Mouse (Mus musculus) hematopoietic stem cell, adult 5-6 weeks (primary cell): Measurements from ENCODE around the gene Kcnmb3. TPM values are rescaled to one million over a fixed set of nuclear protein-coding genes. Genes with fewer than 3 reads are reported as not detected.

Experiments
- ATAC-seq, 2 experiments: fragments of 125-278 bp in 1 of 2; replicated peaks in 1 of 2; 2 replicates each; pipeline ENCODE4 v1.8.0; 2016 to 2017; ENCODE audit warnings: inconsistent platforms in 2 of 2, mild to moderate bottlenecking in 2 of 2, moderate number of reproducible peaks in 2 of 2, low read depth in 1 of 2, moderate TSS enrichment in 1 of 2; ENCODE audit not compliant: low FRiP score in 2 of 2, poor library complexity in 2 of 2, severe bottlenecking in 2 of 2, insufficient read depth in 1 of 2, low TSS enrichment in 1 of 2
- total RNA-seq: library from RNA; stranded (forward); fragments of 172-1452, 232-1000 nt; gene quantifications from 2 replicates; pipeline ENCODE4 v1.2.3, GENCODE M21; 2017

Gene Kcnmb3
- total RNA-seq, 1 experiment from 2014 or later = not detected

DNA sequence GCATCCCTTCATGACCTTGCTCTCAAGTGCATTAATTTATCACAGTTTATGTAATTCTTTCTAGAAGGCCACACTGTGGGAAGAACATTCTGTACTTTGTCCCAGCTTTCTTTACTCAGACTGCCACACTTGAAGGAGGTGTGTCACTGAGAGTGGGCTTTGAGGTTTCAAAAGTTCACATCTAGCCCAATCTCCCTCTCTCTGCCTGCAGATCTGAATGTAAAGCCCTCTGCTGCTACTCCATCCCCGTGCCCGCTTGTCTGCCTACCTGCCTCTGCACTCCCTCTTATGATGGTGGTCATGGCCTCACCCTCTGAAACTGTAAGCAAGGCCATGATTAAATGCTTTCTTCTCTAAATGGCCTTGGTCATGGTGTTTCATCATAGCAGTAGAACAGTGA, 8.3 kb upstream of the Kcnmb3 start:
- ATAC-seq = no peak

DNA sequence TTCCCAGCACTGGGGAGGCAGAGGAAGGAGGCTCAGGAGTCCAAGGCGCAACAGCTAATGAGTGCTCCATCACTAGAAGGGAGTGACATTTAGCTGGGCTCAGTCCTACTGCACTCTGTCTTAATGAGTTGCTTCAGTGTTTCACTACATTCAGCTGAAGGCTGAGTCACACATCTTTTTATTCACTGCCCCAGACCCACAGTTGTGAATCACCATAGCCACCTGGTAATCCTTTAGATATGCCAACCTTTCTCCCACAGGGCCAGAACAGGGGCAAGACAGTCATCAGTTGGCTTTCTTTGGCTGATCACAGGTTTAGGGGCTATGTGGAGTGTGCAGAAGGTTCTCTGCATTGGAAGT, 4.7 kb upstream of the Kcnmb3 start:
- ATAC-seq = no peak

DNA sequence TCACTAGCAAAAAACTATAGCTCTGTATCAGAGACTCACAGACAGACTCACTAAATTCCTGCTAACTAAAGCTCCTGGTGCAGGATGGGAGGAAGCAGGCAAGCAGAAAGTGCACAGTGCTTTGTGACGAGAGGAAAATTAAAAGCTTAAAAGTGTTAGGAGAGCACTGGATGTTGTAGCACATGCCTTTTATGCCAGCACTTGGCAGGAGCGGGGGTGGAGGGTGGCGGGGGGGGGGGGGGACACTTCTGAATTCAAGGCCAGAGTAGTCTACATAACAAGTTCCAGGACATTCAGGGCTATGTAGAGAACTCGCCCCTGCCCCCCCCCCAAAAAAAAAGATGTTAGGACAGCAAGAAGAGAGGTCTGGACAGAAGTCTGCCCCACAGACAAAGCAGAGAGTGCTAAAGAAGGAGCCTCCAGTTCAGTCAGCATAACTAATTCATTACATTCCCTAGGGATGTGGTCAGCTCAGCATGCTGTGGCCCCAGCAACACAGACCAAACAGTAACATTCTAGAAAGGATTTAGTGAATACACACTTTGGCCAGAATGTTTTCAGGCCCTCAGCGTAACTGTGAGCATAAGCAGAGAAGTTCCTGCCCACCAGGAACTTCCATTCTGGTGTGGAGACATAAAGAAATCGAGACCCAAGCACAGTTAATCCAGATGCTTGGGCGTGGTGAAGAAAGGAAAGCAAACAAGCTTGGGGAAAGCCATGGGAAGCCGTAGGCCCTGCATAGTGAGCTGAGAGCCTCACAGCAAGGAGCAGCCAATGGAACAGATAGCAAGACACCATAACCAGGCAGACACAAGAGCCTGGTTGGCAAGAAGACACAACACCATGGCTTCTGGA, 4.1 kb upstream of the Kcnmb3 start:
- no peak for ATAC-seq

DNA sequence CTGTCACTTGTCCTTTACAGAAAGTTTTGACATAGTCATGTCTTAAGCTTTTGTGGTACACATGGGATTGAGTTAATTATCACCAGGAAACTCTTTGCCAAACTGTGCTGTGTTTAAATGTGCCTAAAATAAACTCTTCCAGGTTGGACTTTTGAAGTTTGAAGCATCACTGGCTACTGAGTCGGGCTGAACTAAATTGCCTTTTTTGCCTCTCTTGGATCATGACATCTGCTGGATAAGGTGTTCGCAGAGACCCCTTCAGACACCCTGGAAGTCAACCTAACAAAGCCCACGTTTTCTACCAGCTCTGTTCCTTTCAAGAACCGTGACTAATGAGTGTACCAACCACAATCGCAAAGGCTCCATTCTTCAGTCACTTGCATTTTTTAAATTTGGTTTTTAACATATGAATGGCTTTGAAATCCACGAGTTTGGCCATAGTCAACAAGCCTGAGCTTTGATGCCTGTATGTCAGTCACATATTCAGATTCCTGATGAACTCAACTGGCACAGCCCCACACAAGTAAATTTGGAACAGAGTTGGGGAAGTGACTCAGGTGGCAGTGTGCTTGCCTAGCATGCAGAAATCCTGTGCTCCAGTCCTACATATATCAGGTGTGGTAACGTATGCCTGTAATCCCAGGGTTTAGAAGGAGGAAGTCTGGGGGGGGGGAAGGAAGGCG, 3.2 kb upstream of the Kcnmb3 start:
- no peak for ATAC-seq

DNA sequence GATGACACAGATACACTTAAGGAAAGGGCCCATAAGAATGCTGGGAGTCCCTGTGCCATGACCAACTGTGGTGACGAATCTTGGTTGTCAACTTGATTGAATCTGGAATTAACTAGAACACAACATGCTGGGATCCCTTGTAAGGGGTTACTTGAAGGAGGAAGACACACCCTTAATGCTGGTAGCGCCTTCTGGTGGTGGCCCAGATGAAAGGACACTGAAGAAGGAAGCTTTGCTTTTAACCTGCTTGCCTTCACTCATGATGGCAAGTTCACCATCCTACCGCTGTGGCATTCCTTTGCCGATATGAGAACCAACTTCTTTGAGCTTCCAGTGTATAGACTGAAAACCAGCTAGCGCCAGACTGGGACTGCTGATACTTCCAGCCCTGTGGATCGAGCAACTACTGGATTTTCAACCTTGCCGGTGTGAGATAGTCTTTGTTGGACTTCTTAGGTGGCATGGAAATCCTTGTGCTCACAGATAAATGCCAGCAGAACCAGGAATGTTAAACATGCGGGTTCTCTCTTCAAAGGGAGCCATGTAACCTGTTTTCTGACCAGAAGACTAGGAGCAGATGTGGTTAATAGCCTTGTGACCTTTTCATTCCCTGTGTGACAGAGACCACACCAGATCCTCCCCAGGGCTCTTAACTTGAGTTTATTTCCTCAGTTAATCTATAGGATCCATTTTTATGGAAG, 2.5 kb upstream of the Kcnmb3 start:
- no peak; a peak in 1 of 4 replicates for ATAC-seq

DNA sequence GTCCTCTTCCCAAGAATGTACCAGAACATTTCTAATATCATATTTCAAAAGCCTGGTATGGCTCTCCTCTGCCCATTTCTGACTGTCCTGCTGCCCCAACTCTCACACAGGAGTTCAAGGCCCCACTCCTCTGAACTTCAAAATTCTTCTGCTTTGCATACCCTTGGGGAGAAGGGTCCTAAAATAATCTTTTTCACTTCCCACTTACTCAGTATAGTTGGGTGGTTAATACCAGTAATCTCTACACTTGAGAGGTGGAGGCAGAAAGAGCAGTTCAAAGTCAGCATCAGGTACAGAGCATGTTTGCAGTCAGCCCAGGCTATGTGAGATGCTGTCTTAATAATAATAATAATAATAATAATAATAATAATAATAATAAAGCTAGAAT, 1.1 kb downstream of the Kcnmb3 start:
- no peak for ATAC-seq

DNA sequence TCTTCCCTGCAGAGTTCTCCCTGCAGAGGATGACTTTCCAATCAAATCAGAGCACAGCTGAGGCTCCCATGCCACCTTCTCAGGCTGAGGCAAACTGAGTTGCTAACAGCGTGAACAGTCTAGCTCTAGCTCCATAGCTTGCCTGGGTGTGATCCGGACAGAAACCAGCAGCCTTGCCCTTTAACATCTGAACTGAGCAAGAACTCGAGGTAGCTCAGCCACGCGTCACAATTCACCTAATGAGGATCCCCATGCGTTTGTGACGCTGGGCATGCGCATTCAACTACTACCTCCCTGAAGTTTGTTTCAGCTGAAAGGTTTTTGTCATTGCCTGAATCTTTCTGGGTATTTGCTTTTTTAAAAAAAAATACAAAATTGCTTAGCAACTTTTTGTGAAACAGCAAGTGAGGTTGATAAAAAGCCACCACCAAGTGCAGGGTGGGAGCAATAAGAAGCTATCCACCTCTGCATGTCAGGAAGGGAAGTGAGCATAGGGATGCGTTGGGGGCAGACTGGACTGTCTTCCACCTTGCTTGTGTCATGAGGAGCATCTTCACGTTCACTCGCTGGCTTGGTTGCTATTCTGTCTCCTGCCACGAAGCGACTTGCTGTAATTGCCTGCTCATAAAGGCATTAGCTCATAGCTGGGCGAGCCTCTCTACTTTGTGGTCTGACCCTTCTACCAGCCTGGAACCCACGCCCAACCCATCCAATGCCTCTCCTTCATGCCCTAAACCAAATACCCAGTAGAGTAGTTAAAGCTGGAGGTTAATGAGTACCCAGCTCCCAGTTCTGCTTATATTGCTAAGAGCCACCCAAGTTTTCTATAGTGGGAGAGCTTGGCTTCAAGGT, 1.7 kb downstream of the Kcnmb3 start:
- no peak for ATAC-seq

DNA sequence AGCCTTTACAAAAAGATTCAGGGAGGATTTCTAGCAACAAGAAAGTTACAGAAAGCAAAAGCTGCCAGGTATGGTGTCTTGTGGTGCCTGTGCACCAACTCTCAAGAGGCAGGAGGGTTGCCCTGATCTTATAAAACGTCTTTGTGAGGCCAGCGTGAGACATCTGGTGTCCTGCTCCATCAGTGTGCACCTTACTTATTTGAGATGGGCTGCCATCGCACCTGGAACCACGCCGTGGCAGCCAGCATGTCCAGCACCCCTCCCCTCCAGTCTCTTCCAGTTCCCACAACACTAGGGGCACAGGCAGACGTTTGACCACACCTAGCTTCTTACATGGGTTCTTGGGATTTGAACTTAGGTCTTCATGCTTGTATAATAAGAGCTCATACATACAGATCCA, 3.9 kb downstream of the Kcnmb3 start:
- ATAC-seq = no peak

DNA sequence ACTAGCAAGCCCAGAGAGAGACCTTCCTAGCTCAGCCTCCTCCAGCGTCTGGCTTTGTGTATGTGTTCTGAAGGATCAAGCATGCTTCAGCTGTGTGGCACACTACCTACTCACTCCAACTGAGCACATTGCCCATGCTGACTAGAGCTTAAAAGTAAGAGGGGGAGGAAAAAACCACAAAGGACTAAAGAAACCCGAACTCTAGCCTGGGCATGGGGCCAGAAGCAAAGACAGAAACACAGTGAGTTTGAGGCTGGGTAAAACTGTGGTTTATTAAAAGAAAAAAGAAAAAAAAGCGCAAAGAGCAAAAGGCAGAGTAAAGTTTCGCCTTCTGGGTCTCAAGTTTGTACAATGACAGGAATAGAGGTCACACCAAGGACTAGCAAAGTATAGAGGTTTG, 5.5 kb downstream of the Kcnmb3 start:
- no peak for ATAC-seq

DNA sequence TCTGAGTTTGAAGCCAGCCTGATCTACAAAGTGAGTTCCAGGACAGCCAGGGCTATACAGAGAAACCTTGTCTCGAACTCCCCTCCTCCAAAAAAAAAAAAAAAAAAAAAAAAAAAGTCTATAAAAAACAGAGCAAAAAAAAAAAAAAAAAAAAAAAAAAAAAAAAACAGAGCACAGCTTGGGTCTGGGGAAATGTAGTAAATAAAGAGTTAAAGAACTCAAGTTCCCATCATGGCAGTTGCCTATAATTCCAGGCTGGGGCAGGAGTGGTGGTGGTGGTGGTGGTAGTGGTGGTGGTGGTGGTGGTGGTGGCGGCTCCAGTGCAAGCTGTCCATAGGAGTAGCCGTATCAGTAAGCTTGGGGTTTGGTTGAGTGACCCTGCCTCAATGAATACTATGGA, 9.0 kb downstream of the Kcnmb3 start:
- ATAC-seq = no peak

DNA sequence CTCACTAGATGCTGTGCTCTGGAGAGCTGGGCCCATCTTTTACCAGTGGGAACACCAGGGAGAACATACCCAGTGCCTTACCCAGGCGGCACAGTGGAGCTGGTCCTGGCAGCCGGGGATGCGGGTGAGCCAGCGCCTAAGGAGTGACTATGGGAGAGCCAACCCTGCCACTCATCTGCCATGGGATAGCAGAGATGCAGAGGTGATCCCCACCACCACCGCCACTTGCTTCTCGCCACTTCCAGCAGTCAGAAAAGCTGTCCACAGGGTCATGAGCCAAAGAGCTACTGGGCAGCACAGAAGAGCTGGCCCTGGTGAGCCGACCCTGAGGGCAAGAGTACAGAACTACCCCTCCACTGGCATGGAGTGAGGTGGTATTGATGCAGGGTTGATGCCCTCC, 12.1 kb downstream of the Kcnmb3 start:
- no peak for ATAC-seq

DNA sequence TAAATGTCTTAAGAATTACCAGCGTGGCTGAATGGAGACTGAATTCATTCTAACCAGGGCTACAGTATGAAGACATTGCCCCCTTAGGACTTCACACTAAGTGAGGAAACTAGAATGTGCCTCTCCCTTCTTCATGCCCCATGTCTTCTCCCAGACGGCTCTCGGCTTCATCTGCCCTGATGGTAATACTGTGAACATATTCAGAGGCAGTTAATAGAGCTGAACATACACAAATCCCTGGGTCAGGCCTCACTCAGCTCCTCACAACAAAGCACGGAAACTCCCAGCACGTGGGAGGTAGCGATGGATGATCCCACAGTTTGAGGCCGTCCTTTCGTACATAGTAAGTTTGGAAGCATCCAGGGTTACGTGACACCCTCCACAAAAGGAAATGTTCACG, 18.8 kb downstream of the Kcnmb3 start:
- ATAC-seq = no peak

DNA sequence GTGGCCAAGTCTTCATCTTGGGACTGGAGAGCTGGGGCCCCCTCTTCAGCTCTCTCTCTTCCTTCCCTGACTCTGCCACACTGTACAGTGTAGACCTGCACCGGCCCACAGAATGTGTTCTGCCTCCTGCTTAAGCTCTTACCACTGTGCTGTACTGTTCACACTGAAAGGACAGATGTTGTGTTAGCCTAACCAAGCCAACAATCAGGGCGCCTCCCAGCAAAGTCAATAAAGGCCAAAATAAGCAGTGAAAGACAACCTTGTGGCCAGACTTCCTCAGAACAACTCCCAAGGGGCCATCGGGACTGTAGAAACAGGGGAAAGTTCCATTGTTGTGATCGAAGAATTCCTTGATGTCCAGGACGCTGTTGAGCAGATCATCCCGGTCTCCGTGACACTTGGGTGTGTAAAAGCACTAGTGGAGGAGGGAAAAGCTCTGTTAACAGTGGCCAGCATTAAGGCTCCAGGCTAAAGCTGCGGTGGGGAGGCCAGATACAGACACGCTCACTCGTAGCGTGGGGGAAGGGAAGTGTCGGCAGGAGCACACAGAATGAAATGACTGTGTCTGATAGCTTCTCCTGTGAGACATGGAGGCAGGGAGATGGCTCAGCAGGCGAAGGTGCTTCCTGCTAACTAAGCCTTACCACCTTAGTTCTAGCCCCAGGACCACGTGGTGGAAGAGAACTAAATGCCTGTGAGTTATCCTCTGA, 19.7 kb downstream of the Kcnmb3 start:
- ATAC-seq = no peak

DNA sequence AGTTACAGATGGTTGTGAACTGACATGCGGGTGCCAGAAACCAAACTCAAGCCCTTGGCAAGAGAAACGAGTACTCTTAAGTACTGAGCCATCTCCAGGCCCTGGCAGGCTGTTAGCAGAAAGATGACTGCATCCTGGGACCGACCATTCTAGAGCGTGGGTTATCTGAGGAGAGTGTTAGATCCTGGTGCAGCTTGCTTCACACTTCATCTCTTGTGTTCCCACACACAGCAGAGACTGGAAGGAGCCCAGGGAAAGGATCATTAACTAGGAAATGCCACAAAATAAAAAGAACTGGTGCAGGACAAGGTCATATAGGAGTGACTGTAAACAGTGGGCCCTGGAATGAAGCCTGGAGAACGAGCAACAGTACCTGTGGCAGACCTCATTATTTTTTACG, 20.9 kb downstream of the Kcnmb3 start:
- no peak for ATAC-seq

DNA sequence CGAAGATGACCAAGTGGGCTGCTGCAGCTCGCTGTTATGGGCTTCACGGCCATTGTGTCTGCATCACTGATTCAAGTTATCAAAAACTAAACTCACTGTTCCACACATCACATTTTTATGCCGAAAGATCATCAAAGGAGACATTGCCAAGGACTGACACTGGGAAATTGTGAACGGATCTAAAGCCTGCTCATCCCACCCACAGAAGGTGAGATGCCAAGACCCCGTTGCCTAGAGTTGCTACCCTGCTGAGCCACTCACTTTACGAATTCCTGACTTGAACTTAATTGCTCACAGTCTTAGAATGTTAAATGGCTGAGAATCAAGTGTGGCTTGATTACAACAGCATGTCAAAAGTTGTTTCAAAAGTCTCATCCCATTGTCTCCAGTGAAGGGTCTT, 21.6 kb downstream of the Kcnmb3 start:
- no peak for ATAC-seq

DNA sequence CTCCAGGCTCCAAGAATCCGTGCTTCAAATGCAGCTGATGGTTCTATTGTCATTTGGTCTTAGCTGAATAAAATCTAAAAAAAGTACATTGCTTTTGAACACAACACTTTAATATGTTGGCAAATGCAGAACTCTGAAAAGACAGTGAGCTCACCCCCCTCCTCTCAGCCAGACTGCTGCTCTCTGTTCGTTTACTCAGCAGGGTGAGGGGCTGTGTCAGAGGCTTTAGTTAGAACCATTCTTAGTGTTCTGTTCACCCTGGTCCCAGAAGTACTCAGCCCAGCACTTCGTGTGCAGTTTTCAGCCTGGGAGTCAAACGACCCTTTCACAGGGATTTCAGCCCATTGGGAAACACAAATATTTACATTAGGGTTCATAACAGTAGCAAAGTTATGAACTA, 23.6 kb downstream of the Kcnmb3 start:
- no peak for ATAC-seq

DNA sequence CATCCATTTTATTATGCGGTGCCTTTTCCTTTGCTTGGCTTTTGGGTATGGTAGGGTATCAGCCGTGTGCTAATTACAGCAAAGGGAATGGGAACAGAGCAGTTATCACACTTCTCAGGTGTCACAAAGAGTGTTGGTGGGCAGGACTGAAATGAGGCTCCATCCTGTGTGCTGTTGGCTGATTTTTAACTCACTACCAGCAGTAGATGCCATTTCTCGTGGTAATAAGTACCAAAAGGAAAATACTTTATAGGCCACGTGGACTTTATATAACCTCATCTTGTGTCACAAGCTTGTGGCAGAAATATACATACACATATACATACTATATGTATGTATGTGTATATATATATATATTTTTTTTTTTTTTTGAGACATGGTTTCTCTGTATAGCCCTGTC, 24.7 kb downstream of the Kcnmb3 start:
- no peak for ATAC-seq
